Mouse (Mus musculus) T-helper 17 cell (primary cell): Measurements from ENCODE around the gene Hspa1l.

ENCODE experiments used
- in situ Hi-C, 2 experiments: fragments of 300-600 bp; cut with MboI, MseI; formaldehyde crosslinking; loops; 1 replicate in 1 of 2; 2 replicates in 1 of 2; pipeline ENCODE4 v1.15.1; 2025; ENCODE audit warnings: high pct_unique_total_duplicates in 2 of 2

Gene Hspa1l

GRCm38 (mm10) chr17:35002153-35002865 lies 29.8 kb downstream of the Hspa1l start:
- in situ Hi-C loops, result loop anchor here (5.0 to 10.0 kb wide), 2 partner anchors 232 to 240 kb away; partner anchors contain the start of genes Atp6v1g2 (in 1 of the 2), Ddx39b (in 1 of the 2) and Nfkbil1 (in 1 of the 2)

DNA sequence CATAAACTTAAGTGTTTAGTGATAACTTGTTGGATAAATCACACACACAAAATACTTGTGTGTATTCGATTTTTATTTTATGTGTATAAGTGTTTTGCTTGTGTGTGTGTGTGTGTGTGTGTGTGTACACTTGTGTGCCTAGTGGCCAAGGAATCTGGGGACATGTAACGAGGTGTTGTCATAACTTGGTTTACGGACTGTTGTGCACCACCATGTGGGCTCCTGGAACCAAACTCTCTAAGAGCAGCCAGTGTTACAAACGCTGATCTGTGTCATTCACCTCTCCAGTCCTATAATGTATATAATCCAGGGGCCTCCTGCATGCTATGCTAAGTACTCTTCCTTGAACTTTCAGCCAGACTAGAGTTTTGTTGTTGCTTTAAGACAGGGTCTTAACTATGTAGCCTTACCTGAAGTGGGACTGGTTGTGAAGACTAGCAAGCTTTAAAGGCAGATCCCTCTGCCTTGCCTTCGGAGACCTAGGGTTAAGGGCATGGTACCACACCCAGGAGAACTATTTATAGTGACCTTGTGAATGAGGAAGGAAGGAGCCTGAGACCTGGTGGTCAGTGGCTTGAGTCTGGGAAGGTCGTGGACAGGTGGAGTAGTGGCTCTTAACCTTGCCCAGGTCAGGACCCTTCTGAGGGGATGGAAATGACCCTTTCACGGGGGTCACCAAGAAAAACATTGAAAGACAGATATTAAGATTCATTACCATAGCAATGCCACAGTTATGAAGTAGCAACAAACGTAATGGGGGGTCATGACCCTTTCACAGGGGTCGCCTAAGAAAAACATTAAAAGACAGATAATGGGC lies 30.7 kb downstream of the Hspa1l start:
- in situ Hi-C loops, result loop anchor here (5.0 to 10.0 kb wide), 2 partner anchors 232 to 239 kb away; partner anchors contain the start of genes Atp6v1g2 (in 1 of the 2), Ddx39b (in 1 of the 2) and Nfkbil1 (in 1 of the 2)

- in situ Hi-C loops, result loop anchor here (5.0 to 10.0 kb wide), 2 partner anchors 231 to 238 kb away; partner anchors contain the start of genes Atp6v1g2 (in 1 of the 2), Ddx39b (in 1 of the 2) and Nfkbil1 (in 1 of the 2)
These were observed 31.7 kb downstream of the Hspa1l start for GRCm38 (mm10) chr17:35004075-35004717.

DNA sequence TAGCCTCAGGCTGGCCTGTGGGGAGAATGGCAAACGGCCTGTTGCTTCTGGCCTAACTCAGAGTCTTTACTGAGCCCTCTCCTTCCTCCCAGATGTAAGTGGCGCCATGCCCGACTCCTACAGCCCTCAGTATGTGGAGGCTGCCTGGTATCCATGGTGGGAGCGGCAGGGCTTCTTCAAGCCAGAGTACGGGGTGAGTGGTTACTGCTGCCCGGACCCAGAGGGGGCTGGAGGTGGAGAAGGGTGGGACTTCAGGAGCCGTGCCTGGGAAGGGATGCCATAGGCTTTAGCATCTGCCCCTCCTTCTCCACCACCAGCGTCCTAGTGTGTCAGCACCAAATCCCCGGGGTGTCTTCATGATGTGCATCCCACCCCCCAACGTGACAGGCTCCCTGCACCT lies 32.7 kb downstream of the Hspa1l start:
- in situ Hi-C loops, result loop anchor here in 1 of 2 experiments (10.0 kb wide), 1 partner anchor 230 kb away; the partner anchor contains the start of genes Atp6v1g2 and Nfkbil1

DNA sequence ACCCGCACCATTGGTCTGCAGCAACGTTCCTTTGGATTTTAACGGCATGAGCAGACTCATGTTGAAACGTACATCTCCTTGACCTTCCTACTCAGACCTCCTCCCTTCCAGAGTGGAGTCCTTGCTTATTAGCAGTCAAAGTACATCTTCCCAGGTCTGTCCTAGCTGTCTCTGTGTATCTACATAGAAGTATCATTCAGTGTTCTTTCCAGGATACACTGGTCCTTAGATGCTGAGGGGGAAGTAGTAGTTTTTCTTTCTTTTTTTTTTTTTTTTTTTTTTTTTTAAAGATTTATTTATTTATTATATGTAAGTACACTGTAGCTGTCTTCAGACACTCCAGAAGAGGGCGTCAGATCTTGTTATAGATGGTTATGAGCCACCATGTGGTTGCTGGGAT lies 33.4 kb downstream of the Hspa1l start:
- in situ Hi-C loops, result loop anchor here in 1 of 2 experiments (10.0 kb wide), 1 partner anchor 229 kb away; the partner anchor contains the start of genes Atp6v1g2 and Nfkbil1

DNA sequence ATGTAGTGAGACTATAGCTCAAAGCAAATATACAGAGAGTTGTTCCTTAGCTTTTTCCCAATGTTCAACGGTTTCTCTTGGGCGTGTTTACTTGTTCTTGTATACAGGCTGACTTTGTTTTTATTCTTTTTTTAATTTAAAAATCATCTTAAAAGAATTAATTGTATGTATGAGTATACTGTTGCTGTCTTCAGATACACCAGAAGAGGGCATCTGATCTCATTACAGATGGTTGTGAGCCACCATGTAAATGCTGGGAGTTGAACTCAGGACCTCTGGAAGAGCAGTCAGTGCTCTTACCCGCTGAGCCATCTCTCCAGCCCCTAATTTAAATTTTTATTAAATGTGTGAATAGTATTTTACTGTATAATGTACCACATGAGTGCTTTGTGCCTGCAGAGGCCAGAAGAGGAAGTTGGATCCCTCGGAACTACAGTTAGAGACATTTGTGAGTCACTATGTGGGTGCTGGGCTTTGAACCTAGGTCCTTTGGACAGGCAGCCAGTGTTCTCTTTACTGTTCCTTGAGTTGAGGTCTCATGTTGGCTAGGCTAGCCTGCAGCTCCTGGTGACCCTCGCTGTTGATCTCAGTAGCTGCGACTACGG lies 35.0 kb downstream of the Hspa1l start:
- in situ Hi-C loops, result loop anchor here in 1 of 2 experiments (10.0 kb wide), 1 partner anchor 227 kb away; the partner anchor contains the start of genes Atp6v1g2 and Nfkbil1

GRCm38 (mm10) chr17:35009586-35009985 lies 37.1 kb downstream of the Hspa1l start:
- in situ Hi-C loops, result loop anchor here in 1 of 2 experiments (10.0 kb wide), 1 partner anchor 225 kb away; the partner anchor contains the start of genes Atp6v1g2 and Nfkbil1

DNA sequence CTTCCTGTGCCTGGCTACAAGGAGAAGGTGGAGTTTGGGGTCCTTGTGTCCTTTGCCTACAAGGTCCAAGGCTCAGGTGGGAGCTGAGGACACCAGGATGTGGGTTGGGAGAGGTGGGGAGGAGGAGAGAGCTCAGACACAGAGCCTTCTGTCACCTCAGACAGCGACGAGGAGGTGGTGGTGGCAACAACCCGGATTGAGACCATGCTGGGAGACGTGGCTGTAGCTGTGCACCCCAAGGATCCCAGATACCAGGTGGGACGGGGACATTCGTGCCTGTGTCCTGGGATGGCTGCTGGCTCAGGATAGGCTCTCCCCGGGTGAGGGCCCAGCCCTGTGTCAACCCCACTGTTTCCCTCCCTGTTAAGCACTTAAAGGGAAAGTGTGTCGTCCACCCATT lies 38.9 kb downstream of the Hspa1l start:
- in situ Hi-C loops, result no loop called here

GRCm38 (mm10) chr17:35012430-35012829 lies 39.9 kb downstream of the Hspa1l start:
- in situ Hi-C loops, result no loop called here

- in situ Hi-C loops, result no loop called here
These were observed 40.7 kb downstream of the Hspa1l start for GRCm38 (mm10) chr17:35013221-35013620.

DNA sequence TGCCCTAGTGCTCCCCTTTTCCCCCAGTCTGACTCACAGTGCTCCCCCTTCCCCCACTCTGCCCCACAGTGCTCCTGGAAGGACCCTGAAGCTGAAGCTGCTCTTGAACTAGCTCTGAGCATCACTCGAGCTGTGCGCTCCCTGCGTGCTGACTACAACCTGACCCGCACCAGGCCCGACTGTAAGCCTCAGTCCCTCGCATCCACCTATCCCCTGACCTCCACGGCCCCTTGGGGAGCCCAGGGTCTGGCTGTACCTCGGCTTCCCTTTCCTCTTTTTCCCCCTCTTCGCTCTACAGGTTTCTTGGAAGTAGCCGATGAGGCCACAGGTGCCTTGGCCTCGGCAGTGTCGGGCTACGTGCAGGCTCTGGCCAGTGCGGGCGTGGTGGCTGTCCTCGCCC lies 42.8 kb downstream of the Hspa1l start:
- in situ Hi-C loops, result no loop called here

DNA sequence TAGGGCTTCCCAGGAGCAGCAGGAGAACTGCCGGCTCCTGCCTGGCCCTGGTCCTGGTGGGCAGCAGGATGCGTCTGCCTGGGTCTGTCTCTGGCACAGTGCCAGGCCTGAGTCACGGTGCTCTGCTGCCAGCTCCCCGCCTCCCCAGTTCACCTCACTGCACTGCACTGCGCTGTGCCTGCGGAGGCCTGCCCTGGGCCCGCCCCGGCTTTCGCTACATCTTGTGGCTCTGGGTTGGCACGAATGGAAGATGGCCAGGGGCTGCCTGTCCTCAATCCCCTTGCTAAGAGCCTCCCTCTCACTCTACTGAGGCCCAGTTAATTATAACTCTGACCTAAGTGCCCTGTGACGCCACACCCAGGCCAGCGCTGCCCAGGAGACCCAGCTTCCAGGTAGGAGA lies 43.9 kb downstream of the Hspa1l start, which contains the start of gene Vwa7:
Vwa7 (plus strand) TSS at position 204 of the 400 bp plus-strand sequence.
- in situ Hi-C loops, result no loop called here

DNA sequence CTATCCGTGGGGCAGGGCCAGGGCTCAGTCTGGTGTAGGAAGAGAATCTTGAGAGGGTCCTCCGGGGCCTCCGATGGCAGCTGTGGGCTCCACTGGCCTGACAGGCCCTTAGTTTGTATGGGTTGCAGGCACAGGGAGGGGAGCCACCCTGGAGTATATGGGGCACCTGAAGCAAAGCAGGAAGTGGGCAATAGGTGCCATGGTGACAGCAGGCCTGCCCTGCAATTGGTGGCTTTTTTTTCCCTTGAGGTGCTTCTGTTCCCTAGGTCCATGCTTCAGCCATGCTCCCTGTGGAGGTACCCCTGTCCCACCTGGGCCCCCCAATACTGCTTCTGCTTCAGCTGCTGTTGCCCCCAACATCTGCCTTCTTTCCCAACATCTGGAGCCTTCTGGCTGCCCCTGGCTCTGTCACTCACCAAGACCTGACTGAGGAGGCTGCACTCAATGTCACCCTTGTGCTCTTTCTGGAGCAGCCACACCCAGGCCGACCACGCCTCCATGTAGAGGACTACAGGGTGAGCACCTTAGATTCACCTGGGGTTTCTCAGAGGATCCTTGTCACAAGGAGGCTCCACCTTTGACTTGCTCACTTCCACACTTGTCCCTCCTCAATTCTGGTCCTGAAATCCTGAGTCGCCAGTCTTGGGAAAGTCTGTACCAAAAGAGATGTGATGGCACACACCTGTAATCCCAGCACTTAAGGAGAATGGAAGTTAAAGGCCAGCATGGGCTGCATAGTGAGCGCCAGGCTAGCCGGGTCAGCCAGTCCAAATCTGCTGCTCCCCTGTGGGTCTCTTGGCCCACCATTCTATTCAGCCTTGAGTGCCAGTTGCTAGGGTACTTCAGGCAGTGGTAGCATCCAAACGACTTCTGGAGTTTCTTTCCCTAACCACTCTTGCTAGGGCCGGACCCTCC lies 44.5 kb downstream of the Hspa1l start:
- in situ Hi-C loops, result no loop called here

- in situ Hi-C loops, result no loop called here
These were observed 45.2 kb downstream of the Hspa1l start for GRCm38 (mm10) chr17:35017706-35018030.

- in situ Hi-C loops, result no loop called here
These were observed 45.7 kb downstream of the Hspa1l start for GRCm38 (mm10) chr17:35018171-35018570.

GRCm38 (mm10) chr17:35019894-35020293 lies 47.4 kb downstream of the Hspa1l start:
- in situ Hi-C loops, result loop anchor here (5.0 kb wide), 1 partner anchor 42 kb away; no protein-coding TSS in a partner anchor

DNA sequence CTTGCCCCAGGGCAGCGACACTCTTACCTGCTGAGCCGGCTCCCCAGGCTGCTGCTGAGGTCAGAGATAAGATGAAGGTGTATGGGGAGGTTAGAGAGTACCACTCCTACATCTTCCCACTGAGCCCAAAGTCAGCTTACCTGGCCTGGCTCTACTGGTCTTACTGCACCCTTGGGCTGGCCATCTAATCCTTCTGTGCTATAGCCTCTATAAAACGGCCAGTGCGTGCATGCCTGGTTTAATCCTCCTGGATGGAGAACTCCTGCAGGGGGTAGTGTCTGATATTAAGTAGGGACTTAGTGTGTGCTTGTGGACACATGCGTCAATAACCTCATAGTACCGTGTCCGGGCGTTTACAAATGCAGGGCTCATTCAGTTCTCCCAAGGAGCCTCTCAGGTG lies 48.0 kb downstream of the Hspa1l start:
- in situ Hi-C loops, result loop anchor here (5.0 kb wide), 1 partner anchor 42 kb away; no protein-coding TSS in a partner anchor

- in situ Hi-C loops, result loop anchor here (5.0 kb wide), 1 partner anchor 41 kb away; no protein-coding TSS in a partner anchor
These were observed 48.8 kb downstream of the Hspa1l start for GRCm38 (mm10) chr17:35021163-35021808.

- in situ Hi-C loops, result loop anchor here (5.0 kb wide), 1 partner anchor 40 kb away; no protein-coding TSS in a partner anchor
These were observed 49.5 kb downstream of the Hspa1l start for GRCm38 (mm10) chr17:35021842-35022477.
